Mouse (Mus musculus): ENCODE measurements around the gene BC048679.

DNA sequence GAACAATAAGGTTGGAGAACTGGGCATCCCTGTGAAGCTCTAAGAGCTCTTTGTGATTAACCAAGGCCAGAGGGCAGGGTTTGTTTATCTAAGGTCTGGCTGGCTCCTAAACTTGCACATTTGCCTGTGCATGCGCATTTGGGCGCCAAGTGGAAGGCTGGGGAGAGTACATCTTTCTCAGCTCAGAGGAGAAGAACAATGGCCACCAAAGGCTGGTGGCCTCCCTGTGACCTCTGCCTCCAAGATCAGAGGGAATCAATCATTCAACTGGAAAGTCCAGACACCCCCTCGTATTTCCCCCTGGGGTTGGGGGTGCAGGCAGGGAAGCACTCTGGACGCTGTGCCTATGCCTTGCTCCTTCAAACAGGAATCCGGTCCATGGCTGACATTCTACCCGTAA lies 910 bp downstream of the BC048679 start:
- no peak for TF ChIP-seq CTCF (IDR thresholded peaks at IDR 0.05)
- no peak for TF ChIP-seq EP300 (IDR thresholded peaks at IDR 0.05; ENCODE audit: insufficient read depth, low read depth, low read length)
